Mouse (Mus musculus) forebrain, embryonic 15.5 days (tissue): Measurements from ENCODE around the gene Stum. TPM values are rescaled to one million over a fixed set of nuclear protein-coding genes. Genes with fewer than 3 reads are reported as not detected.
A peak's percentile ranks its signal among the peaks of the same experiment; 100 is the strongest.
"Not testable (repeated sequence)": the region's sequence is repeated elsewhere in the genome, so short reads cannot be mapped to it uniquely, and the experiment has no call there.

Source experiments
- ATAC-seq: fragments of 200-750 bp; cut with Nextera tagmentation; replicated peaks from 2 replicates; pipeline ENCODE4 v1.8.0; 2017; ENCODE audit warnings: mild to moderate bottlenecking, moderate TSS enrichment, moderate library complexity
- H3K27ac ChIP-seq: fragments of 300-500 bp; sonication (generic); replicated peaks from 2 replicates; pipeline ENCODE4 v1.5.1; 2015; ENCODE audit warnings: mild to moderate bottlenecking, inconsistent platforms
- H3K27me3 ChIP-seq: fragments of 300-500 bp; sonication (generic); 2 replicates; pipeline ENCODE4 v1.6.1; 2015; ENCODE audit warnings: inconsistent platforms
- H3K36me3 ChIP-seq: fragments of 300-500 bp; sonication (generic); 2 replicates; pipeline ENCODE4 v1.6.1; 2015; ENCODE audit warnings: mild to moderate bottlenecking, inconsistent platforms
- H3K4me1 ChIP-seq: fragments of 300-500 bp; sonication (generic); 2 replicates; pipeline ENCODE4 v1.6.1; 2015; ENCODE audit warnings: inconsistent platforms
- H3K4me2 ChIP-seq: fragments of 300-500 bp; sonication (generic); replicated peaks from 2 replicates; pipeline ENCODE4 v1.6.1; 2015; ENCODE audit warnings: mild to moderate bottlenecking, inconsistent platforms
- H3K4me3 ChIP-seq: fragments of 300-500 bp; sonication (generic); 2 replicates; pipeline ENCODE4 v1.5.1; 2015; ENCODE audit warnings: mild to moderate bottlenecking, inconsistent platforms
- H3K9ac ChIP-seq: fragments of 300-500 bp; sonication (generic); replicated peaks from 2 replicates; pipeline ENCODE4 v1.6.1; 2015; ENCODE audit warnings: mild to moderate bottlenecking, inconsistent platforms
- H3K9me3 ChIP-seq: fragments of 300-500 bp; sonication (generic); 2 replicates; pipeline ENCODE4 v1.6.1; 2016; ENCODE audit warnings: inconsistent platforms
- WGBS: fragments of 180-500 bp; shearing (Covaris S2); methylation state at CpG from one replicate; pipeline ENCODE4 v1.1.7; 2015; ENCODE audit warnings: mixed read lengths; 5-methylcytosine and 5-hydroxymethylcytosine counted together
- polyA plus RNA-seq: library from polyadenylated mRNA; unstranded; fragments of >200 nt; fragmentation: Nextera tagmentation; extraction: Ambion mirVana; gene quantifications from 2 replicates; pipeline ENCODE4 v1.2.1, GENCODE M21; 2015

The Stum gene
- polyA plus RNA-seq: 4.1 and 4.2 TPM in 2 replicates

GRCm38 (mm10) chr1:180483399-180484291 is at the start of gene Stum:
Gene Stum, minus strand, starts transcription at chr1:180483504.
- H3K27ac ChIP-seq: no peak within 1 kb of the TSS
- H3K9me3 ChIP-seq: no peaks in the 10 kb centered on the region
- ATAC-seq: peak; percentile 77
- 3% methylated on average over 36 of the region's 40 CpGs for WGBS
- H3K36me3 ChIP-seq: no peaks in the 10 kb centered on the region
- peaks cover 25% of the 10 kb centered on the region for H3K4me1 ChIP-seq
- H3K27me3 ChIP-seq: peaks cover 37% of the 10 kb centered on the region
- peak within 1 kb of the TSS; percentile 58 for H3K9ac ChIP-seq
- peak within 1 kb of the TSS; percentile 51 for H3K4me3 ChIP-seq
- H3K4me2 ChIP-seq: peak within 1 kb of the TSS; percentile 87

GRCm38 (mm10) chr1:180532671-180533070 is 49.4 kb upstream of the Stum start:
- Histone ChIP-seq H3K4me1 (no peaks in the 10 kb centered on the region), H3K9ac (no peak overlapping the region), H3K27ac (no peak overlapping the region), H3K4me3 (no peak overlapping the region), H3K36me3 (no peaks in the 10 kb centered on the region), H3K27me3 (no peaks in the 10 kb centered on the region), H3K4me2 (no peak overlapping the region), H3K9me3 (0 out of 2 replicates have a peak, but pooled peaks cover 4% of the 10 kb centered on the region)
- 95% methylated on average over 11 of the region's 11 CpGs for WGBS
- no peak for ATAC-seq

- no peak overlapping the region for H3K27ac ChIP-seq
- no peak for ATAC-seq
- H3K4me1 ChIP-seq: no peaks in the 10 kb centered on the region
- 0 out of 2 replicates have a peak, but pooled peaks cover 4% of the 10 kb centered on the region for H3K9me3 ChIP-seq
- 70% methylated on average over 8 of the region's 8 CpGs for WGBS
- H3K4me3 ChIP-seq: no peak overlapping the region
- H3K27me3 ChIP-seq: no peaks in the 10 kb centered on the region
- no peak overlapping the region for H3K4me2 ChIP-seq
- H3K36me3 ChIP-seq: no peaks in the 10 kb centered on the region
- H3K9ac ChIP-seq: no peak overlapping the region
Measured at GRCm38 (mm10) chr1:180530457-180531263, 47.4 kb upstream of the Stum start.

- WGBS: 93% methylated on average over 7 of the region's 7 CpGs
- Histone ChIP-seq H3K27ac (no peak overlapping the region), H3K4me2 (no peak overlapping the region), H3K4me1 (no peaks in the 10 kb centered on the region), H3K27me3 (no peaks in the 10 kb centered on the region), H3K9me3 (0 out of 2 replicates have a peak, but pooled peaks cover 4% of the 10 kb centered on the region), H3K9ac (no peak overlapping the region), H3K36me3 (no peaks in the 10 kb centered on the region), H3K4me3 (no peak overlapping the region)
- no peak for ATAC-seq
Measured at GRCm38 (mm10) chr1:180529847-180530246, 46.5 kb upstream of the Stum start.

GRCm38 (mm10) chr1:180525301-180525700 is 42.0 kb upstream of the Stum start:
- H3K4me1 ChIP-seq: peaks cover under 1% of the 10 kb centered on the region; the same call in 1 of the 2 replicates
- H3K4me2 ChIP-seq: no peak overlapping the region
- no peak overlapping the region for H3K9ac ChIP-seq
- no peak overlapping the region for H3K27ac ChIP-seq
- 67% methylated on average over 1 of the region's 1 CpGs for WGBS
- no peaks in the 10 kb centered on the region for H3K27me3 ChIP-seq
- ATAC-seq: no peak
- H3K4me3 ChIP-seq: no peak overlapping the region
- H3K9me3 ChIP-seq: no peaks in the 10 kb centered on the region
- H3K36me3 ChIP-seq: no peaks in the 10 kb centered on the region

- ATAC-seq: no peak
- Histone ChIP-seq H3K4me3 (no peak overlapping the region), H3K36me3 (no peaks in the 10 kb centered on the region), H3K27ac (no peak overlapping the region), H3K27me3 (no peaks in the 10 kb centered on the region), H3K9me3 (no peaks in the 10 kb centered on the region), H3K9ac (no peak overlapping the region), H3K4me2 (no peak overlapping the region), H3K4me1 (peaks cover 6% of the 10 kb centered on the region)
- 89% methylated on average over 2 of the region's 2 CpGs for WGBS
Measured at GRCm38 (mm10) chr1:180523320-180523719, 40.0 kb upstream of the Stum start.

- 15% methylated on average over 7 of the region's 7 CpGs for WGBS
- no peaks in the 10 kb centered on the region for H3K36me3 ChIP-seq
- H3K27ac ChIP-seq: peak overlapping the region; percentile 47
- H3K4me1 ChIP-seq: peaks cover 6% of the 10 kb centered on the region
- H3K9me3 ChIP-seq: no peaks in the 10 kb centered on the region
- no peaks in the 10 kb centered on the region for H3K27me3 ChIP-seq
- ATAC-seq: no peak
- H3K4me2 ChIP-seq: no peak overlapping the region
- H3K9ac ChIP-seq: no peak overlapping the region
- no peak overlapping the region for H3K4me3 ChIP-seq
Measured at GRCm38 (mm10) chr1:180520190-180520589, 36.9 kb upstream of the Stum start.

GRCm38 (mm10) chr1:180519520-180519919 is 36.2 kb upstream of the Stum start:
- 91% methylated on average over 8 of the region's 8 CpGs for WGBS
- no peak for ATAC-seq
- H3K4me1 ChIP-seq: peaks cover 6% of the 10 kb centered on the region

GRCm38 (mm10) chr1:180518899-180519298 is 35.6 kb upstream of the Stum start:
- not testable (repeated sequence) for H3K4me3 ChIP-seq, H3K9me3 ChIP-seq, ATAC-seq, H3K9ac ChIP-seq, H3K4me2 ChIP-seq, H3K36me3 ChIP-seq, H3K27me3 ChIP-seq, H3K27ac ChIP-seq, H3K4me1 ChIP-seq
- 93% methylated on average over 7 of the region's 7 CpGs for WGBS

More at GRCm38 (mm10) chr1:180519520-180519919, 36.2 kb upstream of the Stum start:
- no peaks in the 10 kb centered on the region for H3K27me3 ChIP-seq
- H3K27ac ChIP-seq: no peak overlapping the region
- no peaks in the 10 kb centered on the region for H3K9me3 ChIP-seq
- H3K4me2 ChIP-seq: no peak overlapping the region
- no peaks in the 10 kb centered on the region for H3K36me3 ChIP-seq
- no peak overlapping the region for H3K4me3 ChIP-seq
- no peak overlapping the region for H3K9ac ChIP-seq

GRCm38 (mm10) chr1:180518412-180518811 is 35.1 kb upstream of the Stum start:
- 81% methylated on average over 8 of the region's 8 CpGs for WGBS
- Histone ChIP-seq H3K9me3 (no peaks in the 10 kb centered on the region), H3K4me2 (no peak overlapping the region), H3K36me3 (no peaks in the 10 kb centered on the region), H3K4me1 (peaks cover 6% of the 10 kb centered on the region), H3K27ac (no peak overlapping the region), H3K9ac (no peak overlapping the region), H3K4me3 (no peak overlapping the region), H3K27me3 (no peaks in the 10 kb centered on the region)
- no peak for ATAC-seq

- Histone ChIP-seq H3K9ac (no peak overlapping the region), H3K4me1 (peaks cover 6% of the 10 kb centered on the region), H3K27ac (0 out of 2 replicates have a peak overlapping the region, but pooled peaks have one; percentile 25), H3K9me3 (no peaks in the 10 kb centered on the region), H3K4me3 (no peak overlapping the region), H3K4me2 (no peak overlapping the region), H3K36me3 (no peaks in the 10 kb centered on the region), H3K27me3 (no peaks in the 10 kb centered on the region)
- 71% methylated on average over 10 of the region's 10 CpGs for WGBS
- no peak for ATAC-seq
Measured at GRCm38 (mm10) chr1:180517390-180518054, 34.2 kb upstream of the Stum start.
